Mouse (Mus musculus): Measurements from ENCODE around the gene Shc4. TPM values are rescaled to one million over a fixed set of nuclear protein-coding genes. Genes with fewer than 3 reads are reported as not detected.
A peak's percentile ranks its signal among the peaks of the same experiment; 100 is the strongest.

Shc4 gene
- total RNA-seq, 2 experiments from 2014 or later: 0.15 TPM; not detected in 1

- ATAC-seq (replicated peaks; ENCODE audit: low FRiP score, poor library complexity, severe bottlenecking): no peak
Observed at GRCm38 (mm10) chr2:125692010-125692409, 31.9 kb downstream of the Shc4 start.

- ATAC-seq (replicated peaks; ENCODE audit: low FRiP score, poor library complexity, severe bottlenecking): no peak
Observed at GRCm38 (mm10) chr2:125685441-125686150, 38.4 kb downstream of the Shc4 start.

GRCm38 (mm10) chr2:125684559-125685440, 39.1 kb downstream of the Shc4 start:
- ATAC-seq (replicated peaks; ENCODE audit: low FRiP score, poor library complexity, severe bottlenecking): no peak

GRCm38 (mm10) chr2:125683895-125684294, 40.1 kb downstream of the Shc4 start:
- ATAC-seq (replicated peaks; ENCODE audit: low FRiP score, poor library complexity, severe bottlenecking): no peak

- no peak for ATAC-seq (replicated peaks; ENCODE audit: low FRiP score, poor library complexity, severe bottlenecking)
Observed at GRCm38 (mm10) chr2:125681811-125682210, 42.1 kb downstream of the Shc4 start.

GRCm38 (mm10) chr2:125672957-125673631, 50.9 kb downstream of the Shc4 start, which contains the start of gene Eid1:
Gene Eid1, plus strand, starts transcription at chr2:125673095.
- peak; percentile 78 for ATAC-seq (replicated peaks; ENCODE audit: low FRiP score, poor library complexity, severe bottlenecking)

- ATAC-seq (replicated peaks; ENCODE audit: low FRiP score, poor library complexity, severe bottlenecking): no peak
Observed at GRCm38 (mm10) chr2:125672568-125672956, 51.4 kb downstream of the Shc4 start.

- ATAC-seq (replicated peaks; ENCODE audit: low FRiP score, poor library complexity, severe bottlenecking): no peak
Observed at GRCm38 (mm10) chr2:125670846-125671245, 53.1 kb downstream of the Shc4 start.

GRCm38 (mm10) chr2:125667721-125668120, 56.2 kb downstream of the Shc4 start:
- ATAC-seq (replicated peaks; ENCODE audit: low FRiP score, poor library complexity, severe bottlenecking): peak; percentile 48; the same call in 1 of the 2 replicates

GRCm38 (mm10) chr2:125667184-125667583, 56.8 kb downstream of the Shc4 start:
- peak; percentile 62 for ATAC-seq (replicated peaks; ENCODE audit: low FRiP score, poor library complexity, severe bottlenecking)

GRCm38 (mm10) chr2:125666668-125667067, 57.3 kb downstream of the Shc4 start:
- ATAC-seq (replicated peaks; ENCODE audit: low FRiP score, poor library complexity, severe bottlenecking): peak; percentile 67

- peak; percentile 69 for ATAC-seq (replicated peaks; ENCODE audit: low FRiP score, poor library complexity, severe bottlenecking)
Observed at GRCm38 (mm10) chr2:125665909-125666308, 58.0 kb downstream of the Shc4 start.

- ATAC-seq (replicated peaks; ENCODE audit: low FRiP score, poor library complexity, severe bottlenecking): peak; percentile 52
Observed at GRCm38 (mm10) chr2:125665213-125665612, 58.7 kb downstream of the Shc4 start.

GRCm38 (mm10) chr2:125662517-125662916, 61.4 kb downstream of the Shc4 start:
- no peak for ATAC-seq (replicated peaks; ENCODE audit: low FRiP score, poor library complexity, severe bottlenecking)

- no peak for ATAC-seq (replicated peaks; ENCODE audit: low FRiP score, poor library complexity, severe bottlenecking)
Observed at GRCm38 (mm10) chr2:125661156-125661555, 62.8 kb downstream of the Shc4 start.

- ATAC-seq (replicated peaks; ENCODE audit: low FRiP score, poor library complexity, severe bottlenecking): peak; percentile 11; the same call in 1 of the 2 replicates
Observed at GRCm38 (mm10) chr2:125660537-125661130, 63.3 kb downstream of the Shc4 start.

- ATAC-seq (replicated peaks; ENCODE audit: low FRiP score, poor library complexity, severe bottlenecking): peak; percentile 86
Observed at GRCm38 (mm10) chr2:125659823-125660536, 64.0 kb downstream of the Shc4 start.

GRCm38 (mm10) chr2:125655391-125655790, 68.6 kb downstream of the Shc4 start:
- no peak for ATAC-seq (replicated peaks; ENCODE audit: low FRiP score, poor library complexity, severe bottlenecking)

- no peak for ATAC-seq (replicated peaks; ENCODE audit: low FRiP score, poor library complexity, severe bottlenecking)
Observed at GRCm38 (mm10) chr2:125653286-125653685, 70.7 kb downstream of the Shc4 start.

Measured in erythroid progenitor cell, adult 5-6 weeks (primary cell).